Mouse (Mus musculus): ENCODE measurements around the gene Cpped1. TPM values are rescaled to one million over a fixed set of nuclear protein-coding genes. Genes with fewer than 3 reads are reported as not detected.

Cpped1 gene
- polyA plus RNA-seq, 1 experiment: 29.6 TPM

DNA sequence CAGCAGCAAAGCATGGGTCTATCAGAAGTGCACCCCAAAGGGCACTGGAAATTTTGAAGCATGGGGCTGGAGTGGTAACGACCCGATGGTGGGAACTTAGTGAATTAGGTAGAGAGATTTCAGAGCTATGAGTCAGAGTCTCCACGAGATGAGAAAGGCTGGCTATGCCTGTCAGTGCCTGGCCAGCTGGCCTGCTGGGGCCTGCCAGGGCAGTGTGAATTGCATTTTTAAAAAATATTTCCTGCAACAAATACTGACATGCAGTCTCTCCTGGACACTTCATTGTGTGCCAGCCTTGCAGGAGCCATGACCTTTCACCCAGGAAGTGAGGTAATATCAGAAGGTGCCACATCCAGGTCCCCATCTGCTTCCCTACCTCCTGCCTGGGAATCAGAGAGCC lies 40.8 kb downstream of the Cpped1 start:
- Histone ChIP-seq H3ac (ENCODE audit: control insufficient read depth, insufficient read length) (no peak overlapping the region), H3K36me3 (ENCODE audit: control insufficient read depth, insufficient read depth) (peaks cover 4% of the 10 kb centered on the region), H3K27me3 (ENCODE audit: control insufficient read depth, insufficient read depth, insufficient read length) (no peaks in the 10 kb centered on the region), H3K4me3 (no peak overlapping the region), H3K79me2 (ENCODE audit: control insufficient read depth, insufficient read depth) (no peaks in the 10 kb centered on the region), H3K4me2 (ENCODE audit: low read depth) (no peak overlapping the region)
- TF ChIP-seq REST (IDR thresholded peaks at IDR 0.05; ENCODE audit: insufficient read depth, insufficient read length) (no peak), POLR2AphosphoS2 (IDR thresholded peaks at IDR 0.05; ENCODE audit: insufficient read length, low read depth) (no peak), CEBPB (IDR thresholded peaks at IDR 0.05; ENCODE audit: insufficient read depth, poor library complexity, severe bottlenecking) (no peak), MYOG (IDR thresholded peaks at IDR 0.05; ENCODE audit: control insufficient read depth in 1 of 3, insufficient read depth in 1 of 3, insufficient read length in 2 of 3, low read depth in 2 of 3) (no peak), E2F4 (IDR thresholded peaks at IDR 0.05; ENCODE audit: insufficient read depth) (no peak), USF1 (IDR thresholded peaks at IDR 0.05; ENCODE audit: low read depth) (no peak), SRF (IDR thresholded peaks at IDR 0.05; ENCODE audit: control insufficient read depth, insufficient read length, low read depth) (no peak), MYOD1 (IDR thresholded peaks at IDR 0.05; ENCODE audit: control insufficient read depth in 1 of 3, insufficient read length in 2 of 3, low read depth in 2 of 3) (no peak)

GRCm38 (mm10) chr16:11852716-11853605 lies 56.3 kb downstream of the Cpped1 start:
- Histone ChIP-seq H3K27me3 (ENCODE audit: control insufficient read depth, insufficient read depth, insufficient read length) (no peaks in the 10 kb centered on the region), H3K4me3 (no peak overlapping the region), H3K4me2 (ENCODE audit: low read depth) (no peak overlapping the region), H3ac (ENCODE audit: control insufficient read depth, insufficient read length) (no peak overlapping the region), H3K79me2 (ENCODE audit: control insufficient read depth, insufficient read depth) (no peaks in the 10 kb centered on the region), H3K36me3 (ENCODE audit: control insufficient read depth, insufficient read depth) (peaks cover 7% of the 10 kb centered on the region)
- TF ChIP-seq SRF (IDR thresholded peaks at IDR 0.05; ENCODE audit: control insufficient read depth, insufficient read length, low read depth) (no peak), MAX (IDR thresholded peaks at IDR 0.05; ENCODE audit: low read depth) (no peak), TCF3 (IDR thresholded peaks at IDR 0.05; ENCODE audit: insufficient read length, low read depth) (no peak), E2F4 (IDR thresholded peaks at IDR 0.05; ENCODE audit: insufficient read depth) (no peak), MYOG (IDR thresholded peaks at IDR 0.05; ENCODE audit: control insufficient read depth in 1 of 3, insufficient read depth in 1 of 3, insufficient read length in 2 of 3, low read depth in 2 of 3) (no peak), REST (IDR thresholded peaks at IDR 0.05; ENCODE audit: insufficient read depth, insufficient read length) (no peak), USF1 (IDR thresholded peaks at IDR 0.05; ENCODE audit: low read depth) (no peak), MYOD1 (IDR thresholded peaks at IDR 0.05; ENCODE audit: control insufficient read depth in 1 of 3, insufficient read length in 2 of 3, low read depth in 2 of 3) (no peak), POLR2A (IDR thresholded peaks at IDR 0.05; ENCODE audit: insufficient read length, low read depth) (no peak), CEBPB (IDR thresholded peaks at IDR 0.05; ENCODE audit: insufficient read depth, poor library complexity, severe bottlenecking) (no peak), TCF12 (IDR thresholded peaks at IDR 0.05; ENCODE audit: insufficient read depth, poor library complexity, severe bottlenecking) (no peak), POLR2AphosphoS2 (IDR thresholded peaks at IDR 0.05; ENCODE audit: insufficient read length, low read depth) (no peak)

GRCm38 (mm10) chr16:11848990-11849658 lies 60.1 kb downstream of the Cpped1 start:
- no peaks in the 10 kb centered on the region for H3K27me3 ChIP-seq (ENCODE audit: control insufficient read depth, insufficient read depth, insufficient read length)
- H3K4me3 ChIP-seq: no peak overlapping the region
- no peak for TF ChIP-seq USF1 (IDR thresholded peaks at IDR 0.05; ENCODE audit: low read depth)
- no peak for TF ChIP-seq MAX (IDR thresholded peaks at IDR 0.05; ENCODE audit: low read depth)
- TF ChIP-seq E2F4 (IDR thresholded peaks at IDR 0.05; ENCODE audit: insufficient read depth): no peak
- TF ChIP-seq CEBPB (IDR thresholded peaks at IDR 0.05; ENCODE audit: insufficient read depth, poor library complexity, severe bottlenecking): no peak
- TF ChIP-seq TCF3 (IDR thresholded peaks at IDR 0.05; ENCODE audit: insufficient read length, low read depth): no peak
- no peak for TF ChIP-seq SRF (IDR thresholded peaks at IDR 0.05; ENCODE audit: control insufficient read depth, insufficient read length, low read depth)
- TF ChIP-seq REST (IDR thresholded peaks at IDR 0.05; ENCODE audit: insufficient read depth, insufficient read length): no peak
- TF ChIP-seq MYOD1 (IDR thresholded peaks at IDR 0.05; ENCODE audit: control insufficient read depth in 1 of 3, insufficient read length in 2 of 3, low read depth in 2 of 3): no peak
- TF ChIP-seq MYOG (IDR thresholded peaks at IDR 0.05; ENCODE audit: control insufficient read depth in 1 of 3, insufficient read depth in 1 of 3, insufficient read length in 2 of 3, low read depth in 2 of 3): no peak
- no peak for TF ChIP-seq POLR2A (IDR thresholded peaks at IDR 0.05; ENCODE audit: insufficient read length, low read depth)
- no peak for TF ChIP-seq TCF12 (IDR thresholded peaks at IDR 0.05; ENCODE audit: insufficient read depth, poor library complexity, severe bottlenecking)
- no peak for TF ChIP-seq POLR2AphosphoS2 (IDR thresholded peaks at IDR 0.05; ENCODE audit: insufficient read length, low read depth)
- peaks cover 4% of the 10 kb centered on the region for H3K36me3 ChIP-seq (ENCODE audit: control insufficient read depth, insufficient read depth)
- H3K79me2 ChIP-seq (ENCODE audit: control insufficient read depth, insufficient read depth): no peaks in the 10 kb centered on the region
- H3ac ChIP-seq (ENCODE audit: control insufficient read depth, insufficient read length): no peak overlapping the region
- no peak overlapping the region for H3K4me2 ChIP-seq (ENCODE audit: low read depth)

GRCm38 (mm10) chr16:11845309-11845708 lies 63.9 kb downstream of the Cpped1 start:
- H3K4me3 ChIP-seq: no peak overlapping the region
- no peak overlapping the region for H3K4me2 ChIP-seq (ENCODE audit: low read depth)
- no peaks in the 10 kb centered on the region for H3K79me2 ChIP-seq (ENCODE audit: control insufficient read depth, insufficient read depth)
- no peak overlapping the region for H3ac ChIP-seq (ENCODE audit: control insufficient read depth, insufficient read length)
- H3K36me3 ChIP-seq (ENCODE audit: control insufficient read depth, insufficient read depth): no peaks in the 10 kb centered on the region
- no peak for TF ChIP-seq MAX (IDR thresholded peaks at IDR 0.05; ENCODE audit: low read depth)
- TF ChIP-seq USF1 (IDR thresholded peaks at IDR 0.05; ENCODE audit: low read depth): no peak
- no peaks in the 10 kb centered on the region for H3K27me3 ChIP-seq (ENCODE audit: control insufficient read depth, insufficient read depth, insufficient read length)

All from myocyte (in vitro differentiated cells).